ENCODE assay signal across 28 mouse cellular contexts in genomic region chr16:91418531-91418930, GRCm38 (mm10). TPM values are rescaled to one million over a fixed set of nuclear protein-coding genes. Genes with fewer than 3 reads are reported as not detected.
"Had no signal": no experiment of that assay in that cellular context is flagged by ENCODE, and none has a peak within 500 bp of the region (broad histone marks: within the 10 kb centered on the region; RNA-seq: fewer than 3 reads in every experiment).

No protein-coding gene starts in this region.

- H3K4me2 ChIP-seq: intestine, embryonic 15.5 days; limb, embryonic 13.5 days; liver, embryonic 13.5 days; lung, embryonic 14.5 days; midbrain, embryonic 13.5 days; neural tube, embryonic 13.5 days had no signal

- H3K9me3 ChIP-seq: intestine, embryonic 15.5 days; limb, embryonic 10.5 days; limb, embryonic 13.5 days; liver, embryonic 13.5 days; megakaryocyte, embryonic 14.5 days; midbrain, embryonic 10.5 days; midbrain, embryonic 13.5 days; neural tube, embryonic 13.5 days had no signal

- H3K9ac ChIP-seq: intestine, embryonic 15.5 days; limb, embryonic 13.5 days; liver, embryonic 13.5 days; liver, postnatal 0 days; lung, embryonic 14.5 days; midbrain, embryonic 13.5 days; neural tube, embryonic 13.5 days had no signal

- H3K27me3 ChIP-seq: intestine, embryonic 15.5 days; limb, embryonic 13.5 days; liver, embryonic 13.5 days; megakaryocyte, embryonic 14.5 days; midbrain, embryonic 13.5 days; neural tube, embryonic 13.5 days had no signal

- H3K4me1 ChIP-seq: limb, embryonic 13.5 days; midbrain, embryonic 10.5 days; midbrain, embryonic 13.5 days; neural tube, embryonic 13.5 days had no signal

- H3K36me3 ChIP-seq: midbrain, embryonic 10.5 days; midbrain, embryonic 13.5 days had no signal

- ATAC-seq: intestine, embryonic 15.5 days; liver, postnatal 0 days; lung, postnatal 0 days; midbrain, embryonic 13.5 days; midbrain, embryonic 16.5 days had no signal

- H3K4me3 ChIP-seq: intestine, embryonic 15.5 days; limb, embryonic 10.5 days; limb, embryonic 13.5 days; liver, embryonic 13.5 days; megakaryocyte, embryonic 14.5 days; midbrain, embryonic 10.5 days; midbrain, embryonic 13.5 days; myocyte; neural tube, embryonic 13.5 days had no signal

- DNase-seq: liver; liver, embryonic 13.5 days; liver, postnatal 0 days; lung, embryonic 14.5 days; right cerebral cortex, adult 18-20 months; right cerebral cortex, postnatal 14 days; right cerebral cortex, postnatal 4 days; thymus, adult 2 months; thymus, postnatal 14 days; thymus, postnatal 4 days had no signal

- H3K27ac ChIP-seq: intestine, embryonic 15.5 days; limb, embryonic 10.5 days; limb, embryonic 13.5 days; liver, embryonic 13.5 days; midbrain, embryonic 10.5 days; midbrain, embryonic 13.5 days; neural tube, embryonic 13.5 days; stomach, postnatal 0 days had no signal

RNA-seq across cellular contexts. Expression of gene Gm21970, which starts 27.0 kb away (rescaled TPM):
- total RNA-seq: layer of hippocampus, adult 18-20 months; layer of hippocampus, postnatal 14 days; left cerebral cortex, adult 8-10 months; left cerebral cortex, postnatal 14 days; monocyte, adult 5-6 weeks; neutrophil, adult 5-6 weeks had no signal
- polyA plus RNA-seq: intestine, embryonic 15.5 days; limb, embryonic 10.5 days; limb, embryonic 13.5 days; liver, embryonic 13.5 days; liver, postnatal 0 days; lung, postnatal 0 days; midbrain, embryonic 10.5 days; midbrain, embryonic 13.5 days; midbrain, embryonic 16.5 days; myocyte; neural tube, embryonic 13.5 days; stomach, embryonic 14.5 days; stomach, postnatal 0 days; thymus, adult 2 months had no signal
